Mouse (Mus musculus) brain, embryonic 14.5 days (tissue): ENCODE results near the gene Crmp1.

ENCODE experiments used
- CTCF ChIP-seq: fragments of 200-500 bp; IDR thresholded peaks from 2 replicates; pipeline ENCODE4 v1.5.1; 2012; ENCODE audit warnings: inconsistent platforms, mild to moderate bottlenecking, moderate library complexity, borderline replicate concordance; ENCODE audit not compliant: insufficient read depth, insufficient read length; ENCODE audit errors: extremely low read depth
- POLR2A ChIP-seq: fragments of 200-500 bp; IDR thresholded peaks from 2 replicates; pipeline ENCODE4 v1.6.1; 2012; ENCODE audit warnings: mild to moderate bottlenecking, inconsistent platforms, borderline replicate concordance; ENCODE audit not compliant: poor library complexity, insufficient read depth, insufficient read length, severe bottlenecking; ENCODE audit errors: extremely low read depth

DNA sequence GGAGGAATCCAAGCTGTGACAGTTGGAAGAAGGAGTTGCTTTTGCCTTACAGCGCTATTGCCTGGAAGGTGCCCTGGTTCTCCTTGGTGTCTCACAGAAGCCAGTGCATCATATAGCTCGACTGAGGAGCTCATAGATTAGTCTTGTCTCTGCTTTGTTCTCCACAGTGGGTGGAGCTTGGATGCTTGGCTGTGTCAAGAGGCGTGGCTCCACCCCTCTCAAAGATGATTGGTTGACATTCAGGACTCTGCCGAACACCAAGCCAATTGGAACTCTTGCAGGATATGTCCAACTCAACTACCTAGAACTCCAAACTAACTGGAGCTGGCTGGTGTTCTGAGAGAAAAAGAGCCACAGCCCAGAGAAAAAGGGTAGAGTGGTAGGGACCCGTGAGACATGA, 22.1 kb upstream of the Crmp1 start:
- TF ChIP-seq POLR2A, result no peak
- TF ChIP-seq CTCF, result no peak
